Mouse (Mus musculus) bone marrow macrophage, adult 2 months (primary cell): ENCODE results near the gene Gm49355. TPM values are rescaled to one million over a fixed set of nuclear protein-coding genes. Genes with fewer than 3 reads are reported as not detected.

ENCODE experiments used
- H3K27ac ChIP-seq: 2 replicates; pipeline ENCODE4 v1.5.1; 2012; ENCODE audit warnings: low read depth, low read length; ENCODE audit not compliant: insufficient read depth
- H3K4me1 ChIP-seq: 2 replicates; pipeline ENCODE4 v1.6.1; 2012; ENCODE audit warnings: low read length; ENCODE audit not compliant: control insufficient read depth, insufficient read depth
- H3K4me3 ChIP-seq: 2 replicates; pipeline ENCODE4 v1.5.1; 2012; ENCODE audit warnings: mild to moderate bottlenecking, low read length, moderate library complexity; ENCODE audit not compliant: insufficient read depth
- CTCF ChIP-seq: IDR thresholded peaks from 2 replicates; pipeline ENCODE4 v1.5.1; 2012; ENCODE audit warnings: low read depth, mild to moderate bottlenecking, low read length, moderate library complexity
- POLR2A ChIP-seq: IDR thresholded peaks from 2 replicates; pipeline ENCODE4 v1.6.1; 2012; ENCODE audit warnings: mild to moderate bottlenecking, low read depth, low read length, borderline replicate concordance
- polyA plus RNA-seq: library from polyadenylated mRNA; stranded (reverse); fragments of >200 nt; gene quantifications from 2 replicates; pipeline ENCODE4 v1.2.4, GENCODE M21; 2012; ENCODE audit not compliant: missing spikeins, insufficient read depth, insufficient read length

Gm49355 gene
- polyA plus RNA-seq, 1 experiment, result 0.25 TPM

- H3K4me1 ChIP-seq, result no peaks in the 10 kb centered on the region
- TF ChIP-seq CTCF (no peak), POLR2A (no peak)
- no peak overlapping the region for H3K27ac ChIP-seq
- H3K4me3 ChIP-seq, result no peak overlapping the region
Measured at GRCm38 (mm10) chr14:12349334-12350090, 65.7 kb downstream of the Gm49355 start.

GRCm38 (mm10) chr14:12350271-12350916 is 66.6 kb downstream of the Gm49355 start:
- Histone ChIP-seq H3K4me1 (no peaks in the 10 kb centered on the region), H3K27ac (no peak overlapping the region)
- TF ChIP-seq CTCF (no peak), POLR2A (no peak)

More at GRCm38 (mm10) chr14:12350271-12350916, 66.6 kb downstream of the Gm49355 start:
- no peak overlapping the region for H3K4me3 ChIP-seq

Other genes starting within 250 kb of the Gm49355 start
- gene 3830406C13Rik, start 197 bp downstream of the Gm49355 start, polyA plus RNA-seq, result 43.6 and 48.0 TPM in 2 replicates
- not detected in 2 replicates for gene Fezf2, start 64.2 kb downstream of the Gm49355 start, polyA plus RNA-seq